Mouse (Mus musculus) heart, embryonic 16.5 days (tissue): ENCODE data around the gene Fcf1. TPM values are rescaled to one million over a fixed set of nuclear protein-coding genes. Genes with fewer than 3 reads are reported as not detected.

ENCODE experiments used
- ATAC-seq: fragments of 200-750 bp; cut with Nextera tagmentation; replicated peaks from 2 replicates; pipeline ENCODE4 v1.8.0; 2017; ENCODE audit warnings: moderate number of reproducible peaks; ENCODE audit not compliant: insufficient read depth, low FRiP score; ENCODE audit errors: extremely low read depth
- H3K27ac ChIP-seq: fragments of 300-500 bp; sonication (generic); 2 replicates; pipeline ENCODE4 v1.5.1; 2014; ENCODE audit warnings: mild to moderate bottlenecking, low read length, control low read depth, moderate library complexity
- H3K27me3 ChIP-seq: fragments of 300-500 bp; sonication (generic); 2 replicates; pipeline ENCODE4 v1.6.1; 2014; ENCODE audit warnings: low read length, mixed read lengths; ENCODE audit not compliant: control insufficient read depth, insufficient read depth
- H3K36me3 ChIP-seq: fragments of 300-500 bp; sonication (generic); 2 replicates; pipeline ENCODE4 v1.6.1; 2014; ENCODE audit not compliant: control insufficient read depth, insufficient read depth
- H3K4me1 ChIP-seq: fragments of 300-500 bp; sonication (generic); 2 replicates; pipeline ENCODE4 v1.6.1; 2014; ENCODE audit warnings: low read length, mixed read lengths; ENCODE audit not compliant: control insufficient read depth, insufficient read depth
- H3K4me2 ChIP-seq: fragments of 300-500 bp; sonication (generic); 2 replicates; pipeline ENCODE4 v1.6.1; 2014; ENCODE audit warnings: low read depth, mild to moderate bottlenecking, control low read depth, low read length
- H3K4me3 ChIP-seq: fragments of 300-500 bp; sonication (generic); 2 replicates; pipeline ENCODE4 v1.5.1; 2014; ENCODE audit warnings: mild to moderate bottlenecking, control low read depth, low read length
- H3K9ac ChIP-seq: fragments of 300-500 bp; sonication (generic); 2 replicates; pipeline ENCODE4 v1.6.1; 2014; ENCODE audit warnings: low read length, control low read depth
- H3K9me3 ChIP-seq: fragments of 300-500 bp; sonication (generic); replicated peaks from 2 replicates; pipeline ENCODE4 v1.6.1; 2016; ENCODE audit warnings: low read length; ENCODE audit not compliant: control insufficient read depth
- WGBS: fragments of 180-500 bp; shearing (Covaris S2); extraction: QIAGEN DNeasy Blood & Tissue Kit; methylation state at CpG from one replicate; pipeline ENCODE4 v1.1.7; 2014; 5-methylcytosine and 5-hydroxymethylcytosine counted together
- polyA plus RNA-seq: library from polyadenylated mRNA; unstranded; fragments of >200 nt; fragmentation: Nextera tagmentation; extraction: Ambion mirVana; gene quantifications from 2 replicates; pipeline ENCODE4 v1.2.1, GENCODE M21; 2015

Fcf1 gene
- 86.0 and 98.0 TPM in 2 replicates for polyA plus RNA-seq

DNA sequence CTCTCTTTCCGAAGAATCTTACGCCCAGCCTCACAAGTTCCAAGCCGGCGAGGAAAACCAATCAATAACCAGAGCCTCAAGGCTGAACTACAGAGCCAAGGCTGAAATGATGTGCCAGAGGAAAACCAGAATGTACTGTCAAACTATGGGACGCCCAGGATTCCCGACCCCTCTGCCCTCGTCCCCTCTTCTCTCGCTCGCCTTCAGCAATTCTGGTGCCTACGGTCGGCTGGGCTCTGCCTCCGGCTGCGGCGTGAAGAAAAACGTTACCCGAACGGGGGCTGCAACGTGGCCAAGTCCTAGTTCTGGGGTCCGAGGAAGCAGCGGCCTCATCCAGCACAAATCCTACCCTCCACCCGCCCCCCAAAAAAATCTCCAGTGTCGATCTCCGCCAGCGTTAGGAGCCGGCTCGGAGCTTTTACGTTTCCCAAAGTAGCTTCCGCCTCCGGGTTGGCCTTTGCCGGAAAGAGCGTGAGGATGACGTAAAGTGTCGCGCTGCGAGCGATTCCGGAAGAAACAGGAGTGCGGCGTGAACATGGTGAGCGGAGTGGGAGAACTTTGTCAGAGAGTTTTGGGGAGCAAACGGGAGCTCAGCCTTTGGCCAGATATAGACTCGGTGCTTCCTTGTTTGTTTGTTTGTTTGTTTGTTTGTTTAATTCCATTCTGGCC, at the start of gene Fcf1, which contains the start of gene Arel1:
Gene Fcf1, plus strand, starts transcription at position 470 of the 669 bp plus-strand sequence.
Gene Arel1, minus strand, starts transcription at position 473 of the 669 bp plus-strand sequence.
- H3K27me3 ChIP-seq = no peaks in the 10 kb centered on the region
- ATAC-seq = peak; percentile 72; the same call in 1 of the 2 replicates
- WGBS = under 1% methylated on average over 42 of the region's 42 CpGs
- peak within 1 kb of the TSS; percentile 99 for H3K4me2 ChIP-seq
- H3K9me3 ChIP-seq = no peaks in the 10 kb centered on the region
- H3K9ac ChIP-seq = peak within 1 kb of the TSS; percentile 88
- no peak within 1 kb of the TSS for H3K27ac ChIP-seq
- peaks cover 11% of the 10 kb centered on the region for H3K36me3 ChIP-seq
- peak within 1 kb of the TSS; percentile 87 for H3K4me3 ChIP-seq
- H3K4me1 ChIP-seq = peaks cover 11% of the 10 kb centered on the region

DNA sequence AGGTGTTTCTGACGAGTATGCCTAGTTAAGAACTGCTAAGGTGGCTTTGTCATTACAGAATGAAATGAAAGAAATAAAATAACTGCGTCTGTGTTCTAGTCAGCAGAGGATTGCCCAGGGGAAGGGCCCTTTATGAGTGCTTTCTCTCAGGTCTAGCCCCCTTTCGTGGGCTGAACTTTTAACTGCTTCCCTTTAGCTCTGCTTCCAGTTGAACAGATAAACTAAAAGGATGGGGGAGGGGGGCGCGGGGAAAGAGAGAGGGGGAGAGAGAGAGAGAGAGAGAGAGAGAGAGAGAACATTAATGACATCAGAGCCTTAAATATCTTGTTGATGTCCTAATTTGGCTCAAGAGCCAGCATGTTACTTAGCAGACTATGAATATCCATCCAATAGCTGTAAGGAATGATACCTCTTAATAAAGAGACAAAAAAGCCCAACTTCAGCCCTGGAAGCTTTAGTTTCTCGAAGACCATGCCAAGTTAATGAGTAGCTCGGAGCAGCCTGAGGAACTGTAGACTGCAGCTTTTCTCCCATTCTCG, 48.7 kb upstream of the Fcf1 start:
- peak overlapping the region; percentile 49 for H3K4me2 ChIP-seq
- peak; percentile 59 for ATAC-seq
- peak overlapping the region; percentile 38 for H3K9ac ChIP-seq
- H3K27me3 ChIP-seq = no peaks in the 10 kb centered on the region
- 54% methylated on average over 8 of the region's 8 CpGs for WGBS
- H3K36me3 ChIP-seq = peaks cover 40% of the 10 kb centered on the region
- H3K27ac ChIP-seq = peak overlapping the region; percentile 78
- H3K4me1 ChIP-seq = 0 out of 2 replicates have a peak, but pooled peaks cover 3% of the 10 kb centered on the region
- peak overlapping the region; percentile 15 for H3K4me3 ChIP-seq
- no peaks in the 10 kb centered on the region for H3K9me3 ChIP-seq

DNA sequence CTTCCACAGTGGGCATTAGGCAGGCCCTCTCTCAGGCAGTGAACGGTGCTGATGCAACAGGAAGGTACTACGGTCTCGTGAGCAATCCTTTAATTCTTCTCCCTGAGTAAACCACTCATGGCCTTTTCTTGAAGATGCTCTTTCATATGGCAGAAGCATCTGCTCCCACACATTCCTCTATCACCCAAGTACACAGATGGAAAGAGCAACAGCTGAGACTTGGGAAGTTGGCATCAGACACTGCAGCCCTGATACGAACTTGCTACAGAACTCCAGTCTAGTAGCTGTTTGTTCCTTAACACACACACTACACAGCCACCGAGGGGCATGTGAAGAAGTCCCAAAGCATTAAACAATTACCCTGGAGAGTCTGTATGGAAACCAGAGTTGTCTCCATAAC, 46.4 kb upstream of the Fcf1 start:
- Histone ChIP-seq H3K4me2 (no peak overlapping the region), H3K27me3 (no peaks in the 10 kb centered on the region), H3K4me3 (no peak overlapping the region), H3K27ac (no peak overlapping the region), H3K4me1 (0 out of 2 replicates have a peak, but pooled peaks cover 3% of the 10 kb centered on the region), H3K9me3 (no peaks in the 10 kb centered on the region), H3K9ac (no peak overlapping the region), H3K36me3 (peaks cover 43% of the 10 kb centered on the region)
- no peak for ATAC-seq
- 92% methylated on average over 5 of the region's 5 CpGs for WGBS

DNA sequence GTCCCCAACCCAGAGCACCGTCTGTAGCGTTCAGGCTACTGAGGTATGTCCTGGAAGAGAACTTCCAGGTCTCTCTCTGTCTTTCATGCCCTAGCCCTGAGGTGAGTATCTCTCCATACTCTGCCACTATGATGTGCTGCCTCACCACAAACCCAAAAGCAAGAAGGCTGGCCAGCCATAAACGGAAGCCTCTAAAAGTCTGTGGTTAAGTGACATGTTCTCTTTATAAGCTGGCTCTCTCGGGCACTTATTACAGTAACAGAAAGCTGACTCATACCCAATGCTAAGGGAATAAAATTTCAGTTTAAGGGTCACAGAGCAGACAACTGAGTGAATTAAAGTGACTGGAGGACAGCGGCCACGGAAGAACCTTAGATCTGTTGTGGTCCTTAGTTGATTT, 44.2 kb upstream of the Fcf1 start:
- H3K36me3 ChIP-seq = peaks cover 39% of the 10 kb centered on the region
- no peak overlapping the region for H3K27ac ChIP-seq
- H3K9ac ChIP-seq = no peak overlapping the region
- H3K4me1 ChIP-seq = 0 out of 2 replicates have a peak, but pooled peaks cover 3% of the 10 kb centered on the region
- H3K4me2 ChIP-seq = no peak overlapping the region
- WGBS = 91% methylated on average over 6 of the region's 6 CpGs
- ATAC-seq = no peak
- H3K9me3 ChIP-seq = no peaks in the 10 kb centered on the region
- no peaks in the 10 kb centered on the region for H3K27me3 ChIP-seq
- no peak overlapping the region for H3K4me3 ChIP-seq

GRCm38 (mm10) chr12:84932210-84932609, 38.5 kb upstream of the Fcf1 start:
- H3K4me2 ChIP-seq = no peak overlapping the region
- peaks cover 6% of the 10 kb centered on the region for H3K4me1 ChIP-seq
- no peak overlapping the region for H3K27ac ChIP-seq
- H3K4me3 ChIP-seq = no peak overlapping the region
- no peak for ATAC-seq
- 90% methylated on average over 6 of the region's 6 CpGs for WGBS
- H3K9ac ChIP-seq = no peak overlapping the region
- H3K36me3 ChIP-seq = peaks cover 37% of the 10 kb centered on the region
- H3K9me3 ChIP-seq = no peaks in the 10 kb centered on the region
- H3K27me3 ChIP-seq = no peaks in the 10 kb centered on the region

GRCm38 (mm10) chr12:84935343-84935742, 35.4 kb upstream of the Fcf1 start:
- peak overlapping the region; percentile 73 for H3K27ac ChIP-seq
- H3K9me3 ChIP-seq = no peaks in the 10 kb centered on the region
- peak; percentile 78 for ATAC-seq
- H3K9ac ChIP-seq = no peak overlapping the region
- no peak overlapping the region for H3K4me2 ChIP-seq
- H3K27me3 ChIP-seq = no peaks in the 10 kb centered on the region
- 56% methylated on average over 5 of the region's 5 CpGs for WGBS
- H3K36me3 ChIP-seq = peaks cover 36% of the 10 kb centered on the region
- H3K4me3 ChIP-seq = no peak overlapping the region
- H3K4me1 ChIP-seq = peaks cover 13% of the 10 kb centered on the region

- H3K27me3 ChIP-seq = no peaks in the 10 kb centered on the region
- peaks cover 35% of the 10 kb centered on the region for H3K4me1 ChIP-seq
- H3K36me3 ChIP-seq = peaks cover 27% of the 10 kb centered on the region
- peak; percentile 50 for ATAC-seq
- peak overlapping the region; percentile 28; the same call in 1 of the 2 replicates for H3K4me2 ChIP-seq
- WGBS = 59% methylated on average over 7 of the region's 7 CpGs
- no peaks in the 10 kb centered on the region for H3K9me3 ChIP-seq
- H3K9ac ChIP-seq = peak overlapping the region; percentile 53; the same call in 1 of the 2 replicates
- H3K4me3 ChIP-seq = no peak overlapping the region
- H3K27ac ChIP-seq = peak overlapping the region; percentile 92
Measured at GRCm38 (mm10) chr12:84939117-84939516, 31.6 kb upstream of the Fcf1 start.

DNA sequence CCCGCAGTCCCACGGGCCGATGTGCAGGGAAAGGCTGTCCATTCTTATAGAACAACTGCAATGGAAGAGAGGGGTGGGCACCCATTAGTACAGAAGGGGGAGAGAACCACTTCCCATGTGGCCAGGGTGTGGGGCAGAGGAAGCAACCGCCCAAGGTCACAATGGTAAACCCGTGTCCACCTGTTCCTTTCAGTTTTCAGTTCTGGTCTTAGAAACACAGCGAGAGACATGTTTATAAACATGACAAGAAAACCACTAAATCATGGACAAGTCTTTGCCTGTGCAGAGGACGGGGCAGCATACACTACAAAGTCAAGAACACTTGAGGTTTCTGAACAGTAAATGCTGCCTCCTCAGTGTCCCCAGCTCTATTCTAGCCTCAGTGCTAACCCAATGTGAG, 30.4 kb upstream of the Fcf1 start:
- no peak overlapping the region for H3K9ac ChIP-seq
- H3K4me1 ChIP-seq = peaks cover 43% of the 10 kb centered on the region
- 94% methylated on average over 7 of the region's 7 CpGs for WGBS
- no peak overlapping the region for H3K4me3 ChIP-seq
- no peaks in the 10 kb centered on the region for H3K27me3 ChIP-seq
- ATAC-seq = no peak
- H3K27ac ChIP-seq = 0 out of 2 replicates have a peak overlapping the region, but pooled peaks have one; percentile 24
- H3K4me2 ChIP-seq = no peak overlapping the region
- H3K9me3 ChIP-seq = no peaks in the 10 kb centered on the region
- peaks cover 21% of the 10 kb centered on the region for H3K36me3 ChIP-seq

DNA sequence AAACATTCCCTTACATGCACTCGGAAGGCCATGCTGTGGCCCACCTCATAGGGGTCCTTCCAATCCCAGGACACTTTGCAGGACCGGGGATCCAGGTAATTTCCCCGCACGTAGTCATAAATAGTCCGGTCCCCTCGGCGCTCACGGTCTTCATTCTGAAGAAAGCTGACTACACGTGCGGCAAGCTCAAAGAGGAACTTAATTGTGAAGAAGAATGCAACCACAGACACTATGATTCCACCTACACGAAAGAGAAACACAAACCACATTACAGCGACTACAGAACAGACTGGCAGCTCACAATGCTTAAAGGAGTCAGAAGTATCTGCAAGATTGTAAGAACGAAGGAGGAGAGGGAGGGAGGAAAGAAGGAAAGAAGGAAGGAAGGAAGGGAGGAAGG, 29.0 kb upstream of the Fcf1 start:
- Histone ChIP-seq H3K4me3 (no peak overlapping the region), H3K36me3 (peaks cover 24% of the 10 kb centered on the region), H3K4me1 (peaks cover 37% of the 10 kb centered on the region), H3K27ac (no peak overlapping the region), H3K4me2 (no peak overlapping the region), H3K9ac (no peak overlapping the region), H3K27me3 (no peaks in the 10 kb centered on the region), H3K9me3 (no peaks in the 10 kb centered on the region)
- 89% methylated on average over 13 of the region's 13 CpGs for WGBS
- no peak for ATAC-seq
